Mouse (Mus musculus): ENCODE data around the gene Snx7. TPM values are rescaled to one million over a fixed set of nuclear protein-coding genes. Genes with fewer than 3 reads are reported as not detected.

The Snx7 gene
- not detected for total RNA-seq (2023)

GRCm38 (mm10) chr3:117868637-117869323 lies at the start of gene Snx7:
Gene Snx7, minus strand, starts transcription at chr3:117868936.

Measured in CD8-positive naive resting alpha-beta T cell, adult 57 days (primary cell).